Mouse (Mus musculus) kidney, adult 2 months (tissue): ENCODE results near the gene 2810459M11Rik. TPM values are rescaled to one million over a fixed set of nuclear protein-coding genes. Genes with fewer than 3 reads are reported as not detected.
"Not testable (repeated sequence)": the region's sequence is repeated elsewhere in the genome, so short reads cannot be mapped to it uniquely, and the experiment has no call there.

Source experiments
- DNase-seq: peaks from one replicate; pipeline ENCODE4 v3.0.0; 2021
- H3K27ac ChIP-seq: fragments of 200-500 bp; 2 replicates; pipeline ENCODE4 v1.5.1; 2012; ENCODE audit warnings: low read depth, low read length, control low read depth, inconsistent platforms; ENCODE audit not compliant: insufficient read depth
- H3K27me3 ChIP-seq: fragments of 200-500 bp; replicated peaks from 2 replicates; pipeline ENCODE4 v1.6.1; 2012; ENCODE audit warnings: mild to moderate bottlenecking, moderate library complexity, low read length, inconsistent platforms; ENCODE audit not compliant: control insufficient read depth, insufficient read depth
- H3K36me3 ChIP-seq: fragments of 200-500 bp; 2 replicates; pipeline ENCODE4 v1.6.1; 2012; ENCODE audit warnings: mild to moderate bottlenecking, moderate library complexity, low read length, inconsistent platforms; ENCODE audit not compliant: control insufficient read depth, insufficient read depth
- H3K4me1 ChIP-seq: fragments of 200-500 bp; 2 replicates; pipeline ENCODE4 v1.6.1; 2011; ENCODE audit warnings: low read length; ENCODE audit not compliant: control insufficient read depth, insufficient read depth
- H3K4me3 ChIP-seq: fragments of 200-500 bp; 2 replicates; pipeline ENCODE4 v1.5.1; 2011; ENCODE audit warnings: mild to moderate bottlenecking, low read depth, low read length, control low read depth; ENCODE audit not compliant: insufficient read depth
- CTCF ChIP-seq: fragments of 200-500 bp; conservative IDR thresholded peaks from 2 replicates; pipeline ENCODE4 v1.5.1; 2011; ENCODE audit warnings: low read depth, mild to moderate bottlenecking, control low read depth, low read length, moderate library complexity, mixed read lengths; ENCODE audit not compliant: insufficient read depth, insufficient read length
- POLR2A ChIP-seq: fragments of 200-500 bp; IDR thresholded peaks from one replicate; pipeline ENCODE4 v1.6.1; 2011; ENCODE audit warnings: low read depth, low read length, control low read depth
- WGBS: fragments of 180-500 bp; shearing (Covaris S2); methylation state at CpG from one replicate; pipeline ENCODE4 v1.1.7; 2018; 5-methylcytosine and 5-hydroxymethylcytosine counted together
- polyA plus RNA-seq: library from polyadenylated mRNA; depleted of rRNA; stranded (reverse); fragments of >200 nt; gene quantifications from 2 replicates; pipeline ENCODE4 v1.2.3, GENCODE M21; 2012; rRNA removed

The 2810459M11Rik gene
- polyA plus RNA-seq = 0.13 and 0.20 TPM in 2 replicates

DNA sequence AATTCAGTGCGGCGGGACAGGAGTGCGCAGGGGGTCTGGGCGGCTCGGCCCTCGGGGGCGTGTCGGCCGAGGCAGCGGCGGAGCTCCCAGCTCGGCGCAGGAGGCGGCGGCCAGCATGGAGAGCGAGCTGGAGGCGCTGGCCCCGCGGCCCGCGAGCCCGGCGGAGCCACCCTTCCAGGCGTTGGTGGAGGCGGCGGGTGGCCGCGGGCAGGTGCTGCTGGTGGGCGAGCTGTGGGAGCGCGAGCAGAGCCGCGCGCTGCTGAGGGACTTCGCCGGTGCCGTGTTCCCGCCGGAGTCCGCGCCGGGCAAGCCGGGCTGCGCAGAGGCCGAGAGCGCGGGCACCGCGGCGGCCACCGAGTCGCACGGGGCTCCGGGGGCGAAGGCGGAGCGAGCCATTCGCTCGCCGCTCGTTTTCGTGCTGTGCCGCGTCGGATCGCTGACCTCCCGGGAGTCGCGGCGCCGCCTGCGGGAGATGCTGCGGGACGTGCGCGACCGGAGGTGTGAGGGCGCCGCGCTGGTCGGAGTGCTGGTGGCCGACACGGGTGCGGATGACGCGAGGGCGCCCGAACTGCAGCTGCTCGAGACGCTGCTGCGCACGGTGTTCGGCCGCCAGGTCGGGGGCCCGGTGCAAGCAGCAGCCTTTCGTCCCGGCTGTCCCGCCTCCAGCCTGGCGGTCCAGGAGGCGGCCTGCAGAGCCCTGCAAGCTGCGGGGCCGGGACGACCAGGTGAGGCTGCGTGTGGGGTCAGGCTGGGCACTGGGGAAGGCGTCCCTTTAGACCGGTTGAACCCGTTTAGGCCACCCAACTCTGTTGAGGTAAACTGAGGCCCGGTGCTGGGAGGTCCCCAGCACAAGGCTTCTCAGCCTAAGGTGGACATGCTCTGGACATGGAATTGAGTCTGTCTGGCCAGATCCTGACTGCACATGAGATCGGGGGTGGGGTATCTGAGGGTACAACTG, at the start of gene 2810459M11Rik:
TSS of gene 2810459M11Rik (plus strand) at position 16 of the 958 bp plus-strand sequence.
- Histone ChIP-seq H3K27me3 (0 out of 2 replicates have a peak, but pooled peaks cover 1% of the 10 kb centered on the region), H3K4me3 (peak within 1 kb of the TSS; percentile 40), H3K4me1 (no peaks in the 10 kb centered on the region), H3K36me3 (no peaks in the 10 kb centered on the region), H3K27ac (no peak within 1 kb of the TSS)
- TF ChIP-seq CTCF = no peak
- no peak for TF ChIP-seq POLR2A
- WGBS = 2% methylated on average over 109 of the region's 110 CpGs
- peak; percentile 29 for DNase-seq

DNA sequence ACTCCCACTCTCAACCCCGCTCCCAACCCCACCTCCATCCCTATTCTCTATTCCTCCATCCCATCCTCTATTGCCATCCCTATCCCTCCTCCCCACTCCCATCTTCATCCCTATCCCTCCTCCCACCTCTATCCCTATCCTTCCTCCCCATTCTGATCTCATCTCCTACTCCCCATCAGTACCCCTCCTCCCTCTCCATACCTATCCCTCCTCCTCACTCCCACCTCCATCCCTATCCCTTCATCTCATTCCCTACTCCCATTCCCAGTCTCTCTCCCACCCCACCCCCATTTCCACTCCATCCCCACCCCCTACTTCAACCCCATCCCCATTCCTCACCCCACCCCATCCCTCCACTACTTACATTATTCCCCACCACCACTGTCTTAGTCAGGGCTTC, 48.4 kb upstream of the 2810459M11Rik start:
- no peak for TF ChIP-seq CTCF
- TF ChIP-seq POLR2A = no peak
- no peaks in the 10 kb centered on the region for H3K36me3 ChIP-seq
- H3K27ac ChIP-seq = no peak overlapping the region
- 96% methylated on average over 1 of the region's 1 CpGs for WGBS
- no peaks in the 10 kb centered on the region for H3K27me3 ChIP-seq
- no peak overlapping the region for H3K4me3 ChIP-seq
- DNase-seq = no peak
- H3K4me1 ChIP-seq = no peaks in the 10 kb centered on the region

DNA sequence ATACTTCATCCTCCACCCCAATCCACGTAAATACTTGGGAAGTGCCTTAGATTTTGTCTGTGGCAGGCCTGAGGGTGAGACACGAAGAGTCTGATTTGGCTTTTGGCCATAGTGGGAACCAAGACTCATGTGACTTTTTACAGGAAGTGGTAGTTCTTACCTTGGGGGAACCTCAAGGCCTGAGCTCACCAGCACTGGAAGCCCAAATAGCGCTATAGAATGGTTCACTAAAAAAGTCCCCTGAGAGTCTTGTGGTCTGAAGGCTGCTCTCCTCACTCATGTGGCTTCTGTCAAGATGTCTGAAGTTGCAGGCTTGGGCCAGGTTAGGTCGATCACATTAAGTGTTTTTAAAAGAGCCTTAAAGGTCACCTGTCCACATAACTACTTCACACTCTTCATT, 47.7 kb upstream of the 2810459M11Rik start:
- no peak for DNase-seq
- H3K27me3 ChIP-seq = no peaks in the 10 kb centered on the region
- H3K4me3 ChIP-seq = no peak overlapping the region
- no peaks in the 10 kb centered on the region for H3K4me1 ChIP-seq
- no peak overlapping the region for H3K27ac ChIP-seq
- no peak for TF ChIP-seq POLR2A
- TF ChIP-seq CTCF = no peak
- no peaks in the 10 kb centered on the region for H3K36me3 ChIP-seq
- 79% methylated on average over 4 of the region's 4 CpGs for WGBS

DNA sequence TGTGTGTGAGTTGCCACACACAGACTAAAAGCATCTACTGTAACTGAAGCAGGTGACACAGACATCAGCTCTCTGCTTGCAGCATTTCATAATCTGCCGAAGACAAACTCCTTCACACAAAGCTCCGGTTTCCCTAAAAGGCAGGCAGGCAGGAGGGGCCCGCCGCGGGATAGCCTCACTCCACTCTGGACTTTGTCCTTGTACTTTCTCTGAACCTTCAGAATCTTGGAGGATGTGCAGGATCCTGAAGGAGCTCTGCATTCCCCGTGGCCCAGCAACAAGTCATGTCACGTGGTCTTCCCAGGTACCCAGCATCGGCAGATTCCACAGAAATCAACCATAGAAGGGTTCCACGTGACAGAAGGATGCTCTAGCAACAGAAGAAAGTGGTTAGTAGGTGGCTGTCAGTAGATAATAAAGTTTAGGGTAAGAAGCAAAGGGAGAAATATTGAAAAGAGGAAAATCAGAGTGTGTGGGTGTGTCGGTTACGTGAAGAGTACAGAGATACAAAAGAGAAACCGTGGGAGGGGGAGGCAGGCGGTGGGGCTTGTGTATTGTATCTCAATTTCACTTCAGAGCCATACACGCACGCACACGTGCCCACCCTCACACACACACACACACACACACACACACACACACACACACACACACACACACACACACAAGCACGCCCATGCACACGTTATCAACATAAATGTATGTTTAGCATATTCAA, 45.7 kb upstream of the 2810459M11Rik start:
- Histone ChIP-seq H3K4me3 (no peak overlapping the region), H3K27me3 (no peaks in the 10 kb centered on the region), H3K27ac (no peak overlapping the region), H3K36me3 (no peaks in the 10 kb centered on the region), H3K4me1 (no peaks in the 10 kb centered on the region)
- peak; percentile 32 for DNase-seq
- TF ChIP-seq CTCF (no peak), POLR2A (no peak)
- 57% methylated on average over 18 of the region's 18 CpGs for WGBS

DNA sequence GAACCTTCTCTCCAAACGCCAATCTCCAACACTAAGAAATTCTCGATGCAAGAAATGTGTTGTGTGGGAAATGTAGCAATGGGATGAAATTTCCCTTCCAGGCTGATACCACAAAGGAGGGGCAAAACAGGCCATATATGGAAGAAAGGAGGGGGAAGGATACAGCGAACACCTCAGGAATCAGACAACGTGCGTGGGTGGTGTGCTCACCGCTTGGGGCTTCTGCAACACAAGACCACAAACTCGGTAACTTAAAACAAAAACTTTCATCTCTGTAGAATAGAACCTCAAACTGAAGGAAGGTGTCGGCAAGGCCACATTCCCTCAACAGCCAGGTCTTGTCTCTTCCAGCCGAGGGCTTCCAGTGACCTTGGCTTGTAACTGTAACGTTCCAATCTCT, 40.1 kb upstream of the 2810459M11Rik start:
- Histone ChIP-seq H3K4me3 (no peak overlapping the region), H3K27me3 (no peaks in the 10 kb centered on the region), H3K36me3 (no peaks in the 10 kb centered on the region), H3K27ac (no peak overlapping the region), H3K4me1 (no peaks in the 10 kb centered on the region)
- TF ChIP-seq POLR2A = no peak
- no peak for TF ChIP-seq CTCF
- 73% methylated on average over 10 of the region's 10 CpGs for WGBS
- DNase-seq = no peak

DNA sequence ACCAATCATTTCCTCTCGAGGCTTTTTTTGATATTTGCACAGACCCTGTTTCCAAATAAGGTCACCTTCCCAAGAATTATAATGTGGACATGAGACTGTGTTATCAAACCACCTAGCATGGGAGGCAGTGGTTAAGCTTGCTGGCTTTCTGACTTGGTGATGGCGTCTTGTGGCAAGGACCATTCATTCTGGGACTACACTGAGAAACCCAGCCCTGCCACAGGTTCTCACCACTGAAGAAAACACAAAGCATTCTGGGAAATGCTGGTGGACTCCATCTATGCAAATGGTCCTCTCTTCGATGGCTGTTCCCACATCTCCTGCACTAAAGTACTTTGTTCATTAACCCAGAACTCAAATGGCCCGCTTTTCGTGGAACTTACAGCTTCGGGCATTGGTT, 39.6 kb upstream of the 2810459M11Rik start:
- DNase-seq = no peak
- Histone ChIP-seq H3K4me1 (no peaks in the 10 kb centered on the region), H3K27ac (no peak overlapping the region), H3K27me3 (no peaks in the 10 kb centered on the region), H3K4me3 (no peak overlapping the region), H3K36me3 (no peaks in the 10 kb centered on the region)
- 79% methylated on average over 6 of the region's 6 CpGs for WGBS
- no peak for TF ChIP-seq POLR2A
- no peak for TF ChIP-seq CTCF

DNA sequence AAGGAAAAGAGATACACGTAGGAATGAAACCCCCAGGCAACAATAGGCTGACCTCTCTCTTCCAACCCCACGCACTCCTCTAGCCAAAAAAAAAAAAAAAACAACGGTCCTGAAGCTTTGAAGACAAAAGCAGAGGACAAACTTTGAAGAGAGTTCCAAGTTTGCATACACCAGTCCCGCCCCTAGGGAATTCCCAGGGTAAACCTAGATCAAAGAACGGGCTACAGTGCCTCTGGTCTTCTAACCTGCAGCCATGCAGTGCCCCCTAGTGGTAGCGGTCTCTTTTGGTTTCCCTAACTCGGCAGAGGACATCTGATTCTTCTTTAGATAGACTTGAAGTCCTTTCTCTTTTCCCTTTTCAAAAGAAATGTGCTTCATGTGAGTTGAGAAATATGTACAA, 37.9 kb upstream of the 2810459M11Rik start:
- WGBS = 2% methylated on average over 7 of the region's 7 CpGs
- Histone ChIP-seq H3K27ac (no peak overlapping the region), H3K4me1 (no peaks in the 10 kb centered on the region), H3K36me3 (no peaks in the 10 kb centered on the region), H3K27me3 (no peaks in the 10 kb centered on the region), H3K4me3 (no peak overlapping the region)
- DNase-seq = peak; percentile 86
- TF ChIP-seq CTCF (peak; percentile 93), POLR2A (no peak)

DNA sequence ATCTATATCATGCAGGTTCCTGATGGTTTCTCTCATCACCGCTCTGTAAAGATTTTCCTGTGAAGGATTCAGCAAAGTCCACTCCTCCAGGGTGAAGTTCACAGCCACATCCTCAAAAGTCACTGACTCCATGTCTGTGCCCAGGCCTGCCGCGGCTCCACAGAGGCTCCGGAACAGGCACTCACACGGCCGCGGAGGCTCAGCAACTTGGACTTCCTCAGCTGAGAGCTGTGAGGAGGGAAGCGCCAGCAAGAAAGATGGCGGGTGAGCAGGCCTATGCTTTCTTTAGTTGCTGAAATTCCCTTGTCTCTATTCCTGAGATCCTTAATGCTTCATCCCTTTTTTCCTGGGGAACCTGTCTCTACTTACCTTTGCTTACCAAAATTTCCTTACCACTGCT, 29.9 kb upstream of the 2810459M11Rik start:
- H3K27ac ChIP-seq, H3K4me3 ChIP-seq, H3K27me3 ChIP-seq, DNase-seq, H3K36me3 ChIP-seq, H3K4me1 ChIP-seq: not testable (repeated sequence)
- 97% methylated on average over 9 of the region's 9 CpGs for WGBS
